Mouse (Mus musculus) retina, postnatal 1 day (tissue): Measurements from ENCODE around the gene Ttc8.
"Not testable (repeated sequence)": the region's sequence is repeated elsewhere in the genome, so short reads cannot be mapped to it uniquely, and the experiment has no call there.

ENCODE experiments used
- DNase-seq: peaks from one replicate; pipeline ENCODE4 v3.0.0-alpha.2; 2012

Ttc8 gene

DNA sequence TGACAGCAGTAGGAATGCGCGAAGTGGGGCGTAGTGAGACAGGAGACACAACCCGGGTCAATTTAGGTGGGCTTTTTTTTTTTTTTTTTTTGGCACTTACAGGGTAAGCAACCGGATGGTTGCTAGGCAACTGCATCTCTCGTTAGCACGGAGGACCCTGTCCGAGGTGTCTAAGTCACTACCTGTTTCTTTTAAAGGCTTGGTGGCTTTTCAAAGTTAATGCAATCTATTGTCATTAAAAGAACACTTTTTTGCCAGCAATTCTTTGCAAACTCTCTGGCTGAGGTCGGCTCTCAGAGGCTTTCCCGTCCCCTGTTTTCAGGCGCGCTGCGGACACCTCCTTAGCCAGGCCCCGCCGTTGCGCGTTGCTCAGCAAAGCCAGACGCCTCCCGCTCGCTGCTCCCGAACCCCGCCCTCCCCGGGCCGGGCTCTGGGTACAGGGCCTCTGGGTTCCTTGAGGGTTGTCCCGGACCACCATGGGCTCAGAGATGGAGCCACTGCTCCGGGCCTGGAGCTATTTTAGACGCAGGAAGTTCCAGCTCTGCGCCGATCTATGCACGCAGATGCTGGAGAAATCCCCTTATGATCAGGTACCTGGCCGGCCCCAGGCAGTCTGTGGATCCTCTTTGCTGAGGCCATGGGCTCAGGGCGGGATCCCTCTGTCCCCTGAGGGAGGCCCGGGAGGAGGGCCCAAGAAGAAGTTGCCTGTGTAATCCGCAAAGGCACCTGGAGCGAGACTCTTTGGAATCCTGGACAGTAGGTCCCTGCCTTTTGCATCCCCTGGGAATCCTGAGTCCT is at the start of gene Ttc8:
Ttc8 (plus strand) TSS at position 381 of the 798 bp plus-strand sequence.
- peak; percentile 95 for DNase-seq

DNA sequence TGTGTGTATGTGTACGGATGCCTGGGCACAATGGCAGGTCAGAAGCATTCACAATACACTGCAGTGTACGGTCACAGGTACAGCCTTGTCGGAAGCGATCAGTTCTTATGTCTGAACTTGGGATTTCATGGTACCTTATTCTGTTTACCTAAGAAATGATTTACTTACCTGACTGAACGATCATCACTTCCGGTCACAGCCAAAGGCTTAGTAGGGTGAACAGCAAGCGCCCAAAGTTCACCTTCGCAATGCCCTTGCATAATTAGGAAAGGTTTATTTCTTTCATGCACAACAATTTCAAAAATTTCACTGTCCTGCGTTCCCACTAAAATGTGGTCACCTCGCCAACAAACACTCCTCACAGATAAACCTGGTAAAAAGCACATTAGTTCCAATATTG is 47.5 kb upstream of the Ttc8 start:
- DNase-seq, result no peak

DNA sequence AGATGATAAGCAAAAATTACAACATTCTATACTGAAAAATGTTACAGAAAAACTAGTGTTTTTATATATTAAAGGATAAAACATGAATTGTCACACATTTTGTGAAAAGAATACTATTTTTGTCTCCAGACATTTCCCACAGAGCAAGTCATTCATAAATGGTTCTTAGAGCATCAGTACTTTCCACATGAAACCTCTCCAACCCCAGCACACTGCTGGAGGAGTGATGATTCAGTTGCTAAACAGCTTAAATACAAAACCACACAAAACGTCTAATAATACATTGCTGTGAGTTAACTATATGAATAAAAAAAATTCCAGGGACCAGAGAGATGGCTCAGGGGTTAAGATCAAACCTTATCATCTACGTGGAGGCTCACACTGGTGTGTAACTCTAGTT is 45.2 kb upstream of the Ttc8 start:
- no peak for DNase-seq

DNA sequence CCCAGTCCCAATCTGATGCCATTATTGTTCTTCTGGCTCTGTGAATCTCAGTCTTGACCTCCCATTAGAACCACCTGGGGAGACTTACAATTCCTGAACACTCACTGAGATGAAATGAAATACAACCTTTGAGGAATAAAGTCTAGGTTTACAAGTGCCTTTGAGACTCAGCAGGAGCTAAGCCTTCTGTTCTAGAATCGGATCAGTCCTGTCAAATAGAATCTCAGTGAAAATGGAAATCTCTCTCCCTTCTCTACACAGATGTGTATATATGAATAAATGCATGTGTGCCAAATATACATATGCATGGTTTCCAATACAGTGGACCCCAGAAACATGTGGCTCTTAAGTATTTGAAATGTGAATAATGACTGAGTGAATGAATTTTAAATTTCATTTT is 41.7 kb upstream of the Ttc8 start:
- DNase-seq, result no peak

DNA sequence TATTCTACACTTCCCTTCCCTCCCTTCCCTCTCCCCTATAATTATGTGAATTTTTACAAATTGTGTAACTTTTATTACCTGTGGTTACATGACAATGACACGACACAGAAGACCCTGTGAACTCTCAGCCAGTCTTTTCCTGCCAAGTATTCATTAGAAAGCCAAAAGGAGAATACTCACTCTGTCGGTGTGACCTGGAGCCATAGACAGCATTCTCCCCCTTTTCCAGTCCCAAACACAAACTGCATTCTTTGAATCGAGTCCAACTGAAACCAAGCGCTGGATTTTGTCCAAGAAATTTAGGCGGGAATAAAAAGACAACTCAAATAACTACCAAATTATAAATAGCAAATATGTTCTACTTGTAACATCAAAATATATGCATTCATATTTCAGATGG is 38.6 kb upstream of the Ttc8 start:
- peak; percentile 28 for DNase-seq

DNA sequence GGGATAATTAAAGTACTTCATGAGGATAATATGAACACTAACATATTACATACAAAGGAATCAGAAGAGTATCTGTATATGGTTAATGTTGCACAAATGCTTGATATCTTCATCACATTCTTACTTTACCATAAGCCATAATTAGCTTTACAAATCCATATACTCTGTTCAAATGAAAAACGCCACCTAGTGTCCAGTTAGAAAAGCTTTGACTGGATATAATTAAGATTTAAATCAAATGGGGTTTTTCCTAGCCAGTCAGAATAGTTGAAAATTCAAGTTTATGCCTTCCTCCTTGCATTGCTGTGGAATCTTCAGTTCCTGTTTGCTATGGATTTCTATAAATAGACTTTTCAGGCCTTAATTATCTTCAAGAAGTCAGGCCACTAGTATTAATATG is 35.9 kb upstream of the Ttc8 start:
- peak; percentile 44 for DNase-seq

DNA sequence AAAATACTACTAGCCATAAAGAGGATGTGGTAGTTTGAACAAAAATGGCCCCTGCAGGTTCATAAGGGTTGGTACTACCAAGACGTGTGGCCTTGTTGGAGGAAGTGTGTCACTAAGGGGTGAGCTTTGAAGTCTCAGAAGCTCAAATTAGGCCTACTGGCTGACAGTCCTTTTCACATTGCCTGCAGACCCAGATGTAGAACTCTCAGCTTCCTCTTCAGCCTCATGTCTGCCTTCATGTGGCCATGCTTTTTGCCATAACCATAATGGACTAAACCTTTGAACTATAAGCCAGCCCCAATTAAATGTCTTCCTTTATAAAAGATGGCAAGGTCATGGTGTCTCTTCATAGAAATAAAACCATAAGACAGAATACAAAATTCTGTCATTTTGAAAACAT is 23.6 kb upstream of the Ttc8 start:
- no peak for DNase-seq

DNA sequence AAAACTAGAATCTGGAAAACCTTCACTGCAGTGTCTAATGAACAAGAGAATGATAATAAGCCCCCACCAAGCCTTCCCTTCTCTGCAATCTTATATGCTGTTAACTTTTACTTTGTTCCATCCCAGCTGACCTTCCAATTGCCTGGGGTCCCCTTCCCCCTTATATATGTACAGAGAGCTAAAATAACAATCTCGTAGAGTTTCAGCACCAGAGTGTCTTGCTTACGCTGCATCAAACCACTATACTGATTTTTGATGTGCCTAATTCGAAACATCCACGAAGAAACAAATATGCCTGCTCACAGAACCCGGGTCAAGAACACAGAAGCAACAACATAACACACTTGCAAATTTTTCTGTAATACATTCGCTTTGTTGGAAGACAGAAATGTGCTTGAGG is 20.7 kb upstream of the Ttc8 start:
- no peak for DNase-seq

DNA sequence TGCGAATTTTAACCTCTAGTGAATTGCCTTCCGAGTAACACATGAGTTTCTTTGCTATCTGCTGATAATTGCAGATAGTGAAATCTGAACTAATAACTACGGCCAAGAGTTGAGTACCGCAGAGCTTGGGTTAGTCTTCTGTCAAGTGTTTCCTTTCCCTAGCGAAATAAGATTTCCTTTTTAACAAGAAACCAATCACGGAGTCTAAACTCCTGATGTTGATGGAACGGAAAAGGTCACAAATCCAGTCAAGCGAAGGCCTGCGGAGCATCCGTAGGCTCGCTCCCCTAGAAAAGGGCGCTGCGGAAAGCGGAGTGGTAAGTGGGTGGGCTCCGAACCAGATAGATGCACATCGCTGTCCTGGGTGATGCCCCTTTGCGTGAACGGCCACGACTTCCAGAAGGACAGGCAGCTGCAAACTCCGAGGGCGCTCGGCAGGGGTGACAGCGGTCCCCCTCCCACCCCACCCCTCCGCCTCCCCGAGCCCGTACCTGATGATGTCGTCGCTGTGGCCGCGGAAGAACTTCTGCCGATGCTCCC is 20.0 kb upstream of the Ttc8 start:
- DNase-seq, result peak; percentile 66

DNA sequence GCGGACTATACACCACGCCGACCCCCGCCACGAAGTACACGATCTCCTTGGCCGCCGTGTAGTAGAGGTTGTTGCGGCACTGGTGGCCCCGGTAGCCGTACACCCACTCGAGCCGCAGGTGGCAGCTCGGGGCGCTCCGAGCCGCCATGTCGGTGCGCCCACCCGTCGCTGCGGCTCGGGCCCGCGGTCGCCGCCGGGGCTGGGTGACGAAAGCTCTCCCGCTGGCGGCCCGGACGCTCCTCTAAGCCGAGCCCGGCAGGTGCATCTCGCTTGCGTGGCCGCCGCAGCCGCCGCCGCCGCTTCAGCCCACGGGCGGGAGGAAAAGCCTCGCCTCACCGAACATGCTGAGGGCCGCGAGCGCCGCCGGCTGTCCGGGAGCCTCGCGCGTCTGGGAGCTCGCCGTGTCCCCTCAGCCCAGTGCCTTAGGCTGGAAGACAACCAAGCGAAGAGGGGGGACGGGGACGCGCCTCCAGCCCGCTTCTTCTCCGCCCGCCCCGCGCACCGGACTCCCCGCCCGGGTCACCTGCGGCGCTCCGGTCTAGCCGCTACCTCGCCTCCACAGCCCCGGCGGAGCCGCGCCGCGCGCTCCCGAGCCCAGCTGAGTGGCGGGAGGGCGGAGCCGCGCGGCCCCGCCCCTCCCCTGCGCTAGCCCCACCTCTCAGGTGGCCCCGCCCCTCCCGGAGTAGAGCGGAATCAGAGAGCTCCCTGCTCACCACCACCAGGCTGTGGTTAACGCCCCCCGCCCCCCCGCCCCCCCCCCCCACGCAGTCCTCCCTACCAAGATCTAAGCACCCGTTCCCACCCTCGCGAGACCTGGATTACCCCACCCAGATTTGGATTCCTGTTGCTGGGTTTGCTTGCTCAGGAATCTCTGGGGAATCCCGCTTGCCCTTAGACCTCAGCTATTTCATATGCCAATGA is 19.2 kb upstream of the Ttc8 start, which contains the start of gene Eml5:
Eml5 (minus strand) TSS at position 604 of the 921 bp plus-strand sequence.
- DNase-seq, result peak; percentile 92

DNA sequence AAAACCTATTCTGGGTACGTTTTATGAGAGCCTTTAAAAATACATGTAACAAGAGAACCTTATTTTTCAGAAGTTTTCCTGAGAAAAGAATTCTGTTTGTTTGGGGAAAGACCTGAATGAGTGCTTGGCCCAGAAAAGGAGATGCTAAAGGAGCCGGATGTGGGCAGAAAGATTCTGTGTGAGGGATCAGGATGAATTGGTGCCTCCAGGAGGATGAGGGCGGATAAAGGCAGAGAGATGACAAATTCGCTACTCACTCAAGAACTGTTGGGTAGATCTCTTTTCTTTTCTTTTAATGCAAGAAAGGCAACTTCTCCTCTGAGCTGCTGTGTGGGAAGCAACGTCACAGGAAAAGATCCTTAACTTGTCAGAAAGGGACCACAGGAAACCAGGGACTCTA is 14.9 kb upstream of the Ttc8 start:
- DNase-seq, result no peak

DNA sequence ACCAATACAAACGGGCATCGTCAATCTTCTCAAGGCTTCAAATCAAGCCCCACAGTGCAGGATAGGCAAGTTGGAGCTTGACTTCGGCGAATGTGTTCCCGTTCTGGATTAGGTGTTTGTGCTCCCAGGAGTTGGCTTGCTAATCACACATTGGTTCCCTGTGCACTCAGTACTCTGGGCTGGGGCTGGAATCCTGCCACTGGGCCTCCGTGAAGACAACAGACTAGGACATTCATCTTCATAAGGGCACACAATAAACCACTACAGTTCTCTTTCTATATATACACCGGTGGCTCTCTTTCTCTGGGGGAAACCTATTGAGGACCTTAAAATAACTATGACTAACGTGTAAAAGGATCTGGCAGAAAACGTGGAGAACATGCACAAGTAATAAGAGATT is 10.3 kb upstream of the Ttc8 start:
- no peak for DNase-seq

DNA sequence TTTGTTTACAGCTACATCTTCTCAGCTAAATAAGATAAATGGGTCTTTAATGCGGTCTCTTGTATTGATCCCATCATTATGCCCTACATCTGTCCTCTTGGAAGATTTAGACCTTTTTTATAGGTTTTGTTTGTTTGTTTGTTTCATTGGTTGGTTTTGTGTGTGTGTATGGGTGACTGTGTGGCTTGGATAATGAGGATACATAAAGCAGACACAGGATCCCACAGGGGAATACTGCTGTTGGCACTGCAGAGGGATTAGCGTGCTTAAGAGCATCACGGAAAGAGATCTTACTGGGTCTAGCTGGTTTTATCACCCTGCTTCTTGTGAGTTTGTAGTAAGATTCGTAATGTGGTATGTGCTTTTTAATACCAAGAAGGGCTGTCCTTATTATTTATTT is 10.8 kb downstream of the Ttc8 start:
- peak; percentile 42 for DNase-seq

DNA sequence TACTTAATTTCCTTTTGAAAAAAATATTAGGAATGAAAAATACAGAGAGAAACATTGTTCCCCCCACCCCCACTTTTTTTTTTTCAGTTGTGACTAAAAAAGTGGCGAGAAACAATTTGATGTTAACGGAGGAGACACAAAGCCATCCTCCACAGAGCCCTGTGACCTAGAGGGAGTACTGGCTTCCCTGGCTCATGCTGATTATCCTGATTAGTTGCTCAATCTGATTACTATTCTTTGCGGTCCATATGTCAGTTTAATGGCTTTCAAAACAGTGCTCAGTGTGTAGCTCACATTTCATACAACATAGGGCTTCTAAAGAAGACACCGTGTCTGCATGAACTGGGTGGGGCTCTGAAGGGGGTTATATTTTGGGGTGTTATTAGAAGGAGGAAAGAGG is 12.1 kb downstream of the Ttc8 start:
- peak; percentile 79 for DNase-seq

DNA sequence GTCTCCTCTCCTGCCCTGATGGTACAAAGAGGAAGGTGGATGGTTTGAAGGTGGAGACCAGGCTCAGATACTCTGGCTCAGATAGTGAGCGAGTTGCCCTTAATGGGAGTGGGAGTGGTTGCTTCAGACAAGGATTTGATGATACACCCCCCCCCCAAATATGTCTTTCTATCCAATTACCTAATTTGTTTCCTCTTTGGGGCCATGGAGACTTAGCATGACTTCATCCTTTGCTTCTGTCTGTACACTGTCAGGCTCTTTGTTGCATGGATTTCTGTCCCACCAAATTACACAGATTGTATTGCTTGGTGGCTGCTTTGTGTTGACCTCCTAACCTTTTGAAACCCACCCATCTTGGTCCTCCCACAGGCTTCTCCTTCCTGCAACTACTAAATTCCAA is 12.5 kb downstream of the Ttc8 start:
- DNase-seq, result peak; percentile 61

DNA sequence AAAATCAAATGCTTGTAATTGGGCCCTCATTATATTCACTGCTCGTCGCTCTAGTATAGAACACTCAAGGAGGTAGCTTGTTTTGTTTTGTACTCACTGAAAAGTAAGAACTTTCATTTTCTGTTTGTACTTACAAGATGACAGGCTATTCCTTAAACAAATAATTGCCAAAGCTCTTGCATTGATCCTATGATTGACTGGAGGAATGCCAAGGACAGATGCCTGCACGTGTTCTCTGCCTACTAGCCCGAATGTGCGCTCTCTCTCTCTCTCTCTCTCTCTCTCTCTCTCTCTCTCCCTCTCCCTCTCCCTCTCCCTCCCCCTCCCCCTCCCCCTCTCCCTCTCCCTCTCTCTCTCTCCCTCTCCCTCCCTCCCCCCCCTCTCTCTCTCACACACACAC is 30.9 kb downstream of the Ttc8 start:
- DNase-seq, result not testable (repeated sequence)

DNA sequence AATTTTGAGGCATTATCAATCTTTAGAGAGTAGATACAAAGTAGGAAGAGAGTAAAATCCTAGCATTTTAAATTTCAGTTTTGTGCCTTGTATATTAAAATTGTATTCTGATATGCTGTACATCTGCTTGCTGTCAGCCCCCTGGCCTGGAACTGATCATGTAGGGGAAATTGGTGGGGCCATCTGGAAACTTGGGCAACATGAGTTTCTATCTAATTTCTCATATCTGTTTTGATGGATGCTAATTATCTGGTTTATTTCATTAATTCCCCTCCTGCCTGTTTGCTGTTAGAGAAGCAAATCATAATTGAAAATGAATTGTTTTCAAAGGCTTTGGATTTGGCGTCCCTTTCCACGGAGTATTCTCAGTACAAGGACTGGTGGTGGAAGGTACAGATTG is 36.6 kb downstream of the Ttc8 start:
- no peak for DNase-seq

DNA sequence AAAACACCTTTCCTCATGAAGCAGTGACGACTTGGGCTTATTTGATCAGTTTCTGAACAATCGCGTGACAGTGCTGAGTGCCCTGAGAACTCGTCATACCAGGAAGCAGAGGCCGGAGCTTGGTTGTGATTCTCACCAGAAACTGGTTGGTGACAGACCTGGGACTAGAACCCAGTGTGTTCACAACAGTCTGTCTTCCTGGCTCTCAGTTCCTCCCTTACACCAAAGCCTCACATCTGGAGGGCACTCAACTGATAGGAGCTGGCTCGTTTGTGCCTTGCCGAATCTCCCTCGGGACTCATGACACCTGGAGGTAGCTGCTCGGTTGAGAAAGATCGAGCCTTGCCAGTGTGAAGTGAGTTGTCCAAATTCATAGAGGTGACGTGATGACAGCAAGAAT is 37.1 kb downstream of the Ttc8 start:
- no peak for DNase-seq

DNA sequence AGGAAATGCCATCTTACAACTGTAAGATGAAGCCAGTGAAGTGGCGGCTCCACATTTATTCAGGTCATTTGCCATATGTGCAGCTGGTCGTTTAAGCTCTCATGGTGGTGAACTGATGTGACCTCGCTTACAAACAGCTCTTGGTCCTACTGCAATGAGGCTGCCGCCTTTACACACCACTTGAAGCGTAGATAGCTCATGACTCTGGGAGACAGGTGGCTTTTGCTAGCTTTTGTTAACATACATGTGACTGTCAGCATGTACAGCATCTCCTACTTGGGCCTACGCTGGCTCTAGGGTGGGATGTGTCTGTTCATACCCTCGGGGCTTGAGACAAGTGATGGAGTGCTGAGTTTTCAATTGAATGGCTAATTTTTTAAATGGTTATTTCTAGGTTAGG is 40.6 kb downstream of the Ttc8 start:
- peak; percentile 68 for DNase-seq

DNA sequence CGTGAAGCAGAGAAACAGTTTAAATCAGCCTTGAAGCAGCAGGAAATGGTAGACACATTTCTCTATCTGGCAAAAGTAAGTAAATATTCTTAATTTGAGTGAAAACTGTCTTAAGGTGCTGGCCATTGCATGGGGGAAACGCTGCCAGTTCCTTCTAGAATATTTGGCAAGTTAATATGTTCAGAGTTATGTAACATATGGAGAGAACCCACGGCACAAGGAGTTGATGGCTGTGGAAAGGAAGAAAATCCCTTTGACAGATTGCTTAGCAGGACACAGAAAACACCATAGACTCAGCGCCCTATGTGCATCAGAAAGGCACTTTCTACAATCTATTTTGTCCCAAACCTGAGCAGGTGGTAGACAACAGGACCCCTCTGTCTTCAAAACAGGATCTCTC is 41.0 kb downstream of the Ttc8 start:
- no peak for DNase-seq

DNA sequence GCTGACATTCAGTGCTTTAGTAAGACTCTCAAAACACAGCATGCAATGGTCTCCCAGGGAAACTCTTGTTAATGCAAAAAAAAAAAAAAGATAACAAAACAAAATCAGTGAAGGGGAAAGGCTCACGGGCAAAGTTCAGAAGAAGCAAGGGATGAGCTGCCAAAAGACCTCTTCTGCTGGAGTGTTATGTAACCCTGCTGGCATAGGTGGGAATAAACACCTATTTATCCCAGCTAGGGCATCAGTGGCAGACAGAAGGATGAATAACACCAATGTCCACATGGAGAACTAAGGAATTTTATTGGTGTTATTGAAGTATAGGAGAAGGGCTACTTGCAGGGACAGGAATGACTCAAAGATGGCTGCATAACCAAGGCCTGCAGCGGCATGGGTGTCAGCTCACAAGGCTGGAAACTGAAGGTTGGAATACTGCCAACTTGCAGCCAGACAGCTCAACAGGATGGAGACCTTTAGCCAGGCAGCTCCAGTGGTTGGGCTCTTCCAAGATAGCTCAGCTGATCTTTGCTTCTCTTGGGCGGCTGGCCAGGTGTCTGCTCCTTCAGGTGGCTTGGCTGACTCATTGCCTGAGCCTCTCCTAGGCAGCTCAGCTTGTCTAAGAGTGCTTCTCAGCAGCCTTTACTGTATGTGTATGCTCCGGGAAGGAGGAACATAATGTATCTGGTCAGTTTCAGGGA is 45.2 kb downstream of the Ttc8 start:
- peak; percentile 22 for DNase-seq

DNA sequence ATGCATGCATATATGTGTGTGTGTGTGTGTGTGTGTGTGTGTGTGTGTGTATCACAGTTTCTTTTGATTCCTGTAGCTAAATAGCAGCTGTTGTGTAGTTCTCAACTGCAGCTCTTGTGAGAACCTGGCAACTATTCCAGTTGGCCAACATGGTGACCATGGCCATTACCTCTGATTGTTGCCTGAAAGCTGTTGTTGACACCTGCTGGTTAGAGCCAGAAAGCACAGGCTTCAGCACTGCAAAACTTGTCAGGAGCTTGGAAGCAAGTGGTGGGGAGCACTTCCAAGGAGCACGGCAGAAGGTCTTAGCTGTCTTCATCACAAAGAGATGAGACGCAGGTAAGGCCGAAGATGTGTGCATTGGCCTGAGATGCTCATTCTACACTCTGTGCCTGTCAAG is 51.9 kb downstream of the Ttc8 start:
- DNase-seq, result no peak

DNA sequence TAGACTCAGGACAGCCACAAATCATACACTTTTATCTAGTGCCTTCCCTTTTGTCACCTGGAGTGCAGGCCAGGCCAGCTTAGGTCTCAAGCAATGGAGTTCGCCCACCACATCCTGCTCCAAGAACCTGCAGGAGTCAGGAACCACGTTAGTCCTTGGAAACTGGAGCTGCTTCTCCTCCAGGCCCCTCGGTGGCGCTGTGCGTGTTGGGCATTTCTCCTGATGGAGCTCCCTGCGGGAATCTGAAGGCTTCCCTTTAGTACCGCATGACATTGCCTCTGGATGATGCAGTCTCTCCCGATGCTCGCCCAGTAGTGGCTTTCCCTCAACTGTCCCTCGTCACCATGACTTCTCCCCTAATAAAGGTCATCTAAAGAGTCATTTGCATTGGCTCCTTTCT is 53.1 kb downstream of the Ttc8 start:
- DNase-seq, result no peak
